Mouse (Mus musculus): ENCODE measurements around the gene Zbtb25.

DNA sequence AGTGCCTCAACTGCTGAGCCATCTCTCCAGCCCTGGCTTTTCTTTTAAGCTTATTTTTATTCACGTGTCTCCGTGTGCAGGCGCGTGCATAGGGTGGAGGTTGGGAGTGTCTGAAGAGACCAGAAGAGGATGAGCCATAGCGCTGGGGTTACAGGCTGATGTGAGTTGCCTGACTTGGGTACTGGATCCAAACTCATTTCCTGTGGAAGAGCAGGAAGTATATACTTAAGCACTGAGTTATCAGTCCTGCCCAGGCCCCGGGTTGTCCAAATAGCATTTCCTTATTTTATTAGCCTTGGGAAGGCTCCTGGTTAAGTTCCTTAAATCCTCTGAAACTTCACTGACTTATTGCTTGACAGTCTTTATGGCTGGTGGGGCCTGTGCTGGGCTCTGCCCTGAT, 59.4 kb downstream of the Zbtb25 start:
- TF ChIP-seq POLR2A (IDR thresholded peaks at IDR 0.05; ENCODE audit: low read depth, low read length) (no peak), CTCF (IDR thresholded peaks at IDR 0.05; ENCODE audit: borderline replicate concordance, insufficient read depth, low read length) (no peak)
